Mouse (Mus musculus): Measurements from ENCODE around the gene Gm42906. TPM values are rescaled to one million over a fixed set of nuclear protein-coding genes. Genes with fewer than 3 reads are reported as not detected.

The Gm42906 gene
- polyA plus RNA-seq, 1 experiment from 2014 or later: not detected

- Histone ChIP-seq H3K27ac (no peak overlapping the region), H3K4me1 (no peaks in the 10 kb centered on the region), H3K27me3 (no peaks in the 10 kb centered on the region), H3K36me3 (ENCODE audit: poor library complexity, severe bottlenecking) (no peaks in the 10 kb centered on the region), H3K9me3 (replicated peaks) (no peaks in the 10 kb centered on the region), H3K9ac (no peak overlapping the region), H3K4me3 (no peak overlapping the region), H3K4me2 (no peak overlapping the region)
- WGBS: 80% methylated on average over 19 of the region's 19 CpGs
- ATAC-seq: no peak
Observed at GRCm38 (mm10) chr5:151108291-151108897, 319.6 kb downstream of the Gm42906 start.

GRCm38 (mm10) chr5:151106841-151107240 is 321.1 kb downstream of the Gm42906 start:
- WGBS: 89% methylated on average over 3 of the region's 3 CpGs
- Histone ChIP-seq H3K4me3 (no peak overlapping the region), H3K27me3 (no peaks in the 10 kb centered on the region), H3K4me2 (no peak overlapping the region), H3K36me3 (ENCODE audit: poor library complexity, severe bottlenecking) (no peaks in the 10 kb centered on the region), H3K27ac (no peak overlapping the region), H3K9ac (no peak overlapping the region), H3K4me1 (no peaks in the 10 kb centered on the region), H3K9me3 (replicated peaks) (no peaks in the 10 kb centered on the region)
- ATAC-seq: no peak

GRCm38 (mm10) chr5:151105054-151105971 is 322.6 kb downstream of the Gm42906 start:
- H3K36me3 ChIP-seq (ENCODE audit: poor library complexity, severe bottlenecking): no peaks in the 10 kb centered on the region
- no peak for ATAC-seq
- H3K4me3 ChIP-seq: no peak overlapping the region
- no peaks in the 10 kb centered on the region for H3K4me1 ChIP-seq
- 84% methylated on average over 10 of the region's 10 CpGs for WGBS
- H3K27me3 ChIP-seq: no peaks in the 10 kb centered on the region
- H3K4me2 ChIP-seq: no peak overlapping the region
- H3K9me3 ChIP-seq (replicated peaks): no peaks in the 10 kb centered on the region
- H3K27ac ChIP-seq: no peak overlapping the region
- no peak overlapping the region for H3K9ac ChIP-seq

- Histone ChIP-seq H3K27me3 (no peaks in the 10 kb centered on the region), H3K4me3 (no peak overlapping the region), H3K4me2 (no peak overlapping the region), H3K9ac (no peak overlapping the region), H3K27ac (no peak overlapping the region), H3K9me3 (replicated peaks) (no peaks in the 10 kb centered on the region), H3K4me1 (no peaks in the 10 kb centered on the region), H3K36me3 (ENCODE audit: poor library complexity, severe bottlenecking) (no peaks in the 10 kb centered on the region)
- no peak for ATAC-seq
- WGBS: 61% methylated on average over 9 of the region's 9 CpGs
Observed at GRCm38 (mm10) chr5:151104354-151105053, 323.5 kb downstream of the Gm42906 start.

GRCm38 (mm10) chr5:151103284-151103683 is 324.7 kb downstream of the Gm42906 start:
- Histone ChIP-seq H3K9me3 (replicated peaks) (no peaks in the 10 kb centered on the region), H3K4me1 (no peaks in the 10 kb centered on the region), H3K4me2 (no peak overlapping the region), H3K4me3 (no peak overlapping the region), H3K9ac (no peak overlapping the region), H3K27me3 (no peaks in the 10 kb centered on the region), H3K27ac (no peak overlapping the region), H3K36me3 (ENCODE audit: poor library complexity, severe bottlenecking) (no peaks in the 10 kb centered on the region)
- 87% methylated on average over 4 of the region's 4 CpGs for WGBS
- no peak for ATAC-seq

- H3K9ac ChIP-seq: no peak overlapping the region
- ATAC-seq: no peak
- no peaks in the 10 kb centered on the region for H3K9me3 ChIP-seq (replicated peaks)
- no peaks in the 10 kb centered on the region for H3K36me3 ChIP-seq (ENCODE audit: poor library complexity, severe bottlenecking)
- H3K27me3 ChIP-seq: no peaks in the 10 kb centered on the region
- H3K4me1 ChIP-seq: no peaks in the 10 kb centered on the region
- 42% methylated on average over 2 of the region's 2 CpGs for WGBS
- no peak overlapping the region for H3K4me2 ChIP-seq
- H3K27ac ChIP-seq: no peak overlapping the region
- H3K4me3 ChIP-seq: no peak overlapping the region
Observed at GRCm38 (mm10) chr5:151102262-151102661, 325.7 kb downstream of the Gm42906 start.

- 90% methylated on average over 6 of the region's 6 CpGs for WGBS
- Histone ChIP-seq H3K27ac (no peak overlapping the region), H3K4me3 (no peak overlapping the region), H3K9ac (no peak overlapping the region), H3K27me3 (no peaks in the 10 kb centered on the region), H3K4me1 (no peaks in the 10 kb centered on the region), H3K36me3 (ENCODE audit: poor library complexity, severe bottlenecking) (no peaks in the 10 kb centered on the region), H3K9me3 (replicated peaks) (no peaks in the 10 kb centered on the region), H3K4me2 (no peak overlapping the region)
- ATAC-seq: no peak
Observed at GRCm38 (mm10) chr5:151096012-151096411, 332.0 kb downstream of the Gm42906 start.

GRCm38 (mm10) chr5:151092886-151093665 is 334.9 kb downstream of the Gm42906 start:
- Histone ChIP-seq H3K27ac (no peak overlapping the region), H3K9me3 (replicated peaks) (no peaks in the 10 kb centered on the region), H3K9ac (no peak overlapping the region), H3K27me3 (no peaks in the 10 kb centered on the region), H3K4me2 (no peak overlapping the region), H3K36me3 (ENCODE audit: poor library complexity, severe bottlenecking) (no peaks in the 10 kb centered on the region), H3K4me3 (no peak overlapping the region), H3K4me1 (peaks cover 1% of the 10 kb centered on the region; the same call in 1 of the 2 replicates)
- no peak for ATAC-seq
- 67% methylated on average over 3 of the region's 3 CpGs for WGBS

- H3K9me3 ChIP-seq (replicated peaks): no peaks in the 10 kb centered on the region
- H3K27ac ChIP-seq: no peak overlapping the region
- no peak overlapping the region for H3K4me3 ChIP-seq
- H3K27me3 ChIP-seq: no peaks in the 10 kb centered on the region
- no peak overlapping the region for H3K9ac ChIP-seq
- 94% methylated on average over 6 of the region's 6 CpGs for WGBS
- H3K4me2 ChIP-seq: no peak overlapping the region
- no peak for ATAC-seq
- H3K4me1 ChIP-seq: peaks cover 5% of the 10 kb centered on the region; the same call in 1 of the 2 replicates
- no peaks in the 10 kb centered on the region for H3K36me3 ChIP-seq (ENCODE audit: poor library complexity, severe bottlenecking)
Observed at GRCm38 (mm10) chr5:151090996-151091395, 337.0 kb downstream of the Gm42906 start.

- Histone ChIP-seq H3K9me3 (replicated peaks) (no peaks in the 10 kb centered on the region), H3K9ac (no peak overlapping the region), H3K4me2 (no peak overlapping the region), H3K27me3 (no peaks in the 10 kb centered on the region), H3K27ac (no peak overlapping the region), H3K36me3 (ENCODE audit: poor library complexity, severe bottlenecking) (no peaks in the 10 kb centered on the region), H3K4me1 (peaks cover 5% of the 10 kb centered on the region; the same call in 1 of the 2 replicates), H3K4me3 (no peak overlapping the region)
- 47% methylated on average over 6 of the region's 6 CpGs for WGBS
- no peak for ATAC-seq
Observed at GRCm38 (mm10) chr5:151089201-151089600, 338.8 kb downstream of the Gm42906 start.

- no peak for ATAC-seq
- Histone ChIP-seq H3K4me1 (peaks cover 5% of the 10 kb centered on the region; the same call in 1 of the 2 replicates), H3K9ac (no peak overlapping the region), H3K27me3 (no peaks in the 10 kb centered on the region), H3K27ac (no peak overlapping the region), H3K36me3 (ENCODE audit: poor library complexity, severe bottlenecking) (no peaks in the 10 kb centered on the region), H3K4me2 (no peak overlapping the region), H3K4me3 (no peak overlapping the region), H3K9me3 (replicated peaks) (no peaks in the 10 kb centered on the region)
- 83% methylated on average over 9 of the region's 9 CpGs for WGBS
Observed at GRCm38 (mm10) chr5:151086425-151087202, 341.3 kb downstream of the Gm42906 start.

All from forebrain, embryonic 13.5 days (tissue).